Mouse (Mus musculus) heart, adult 2 months (tissue): ENCODE results near the gene Casc1. TPM values are rescaled to one million over a fixed set of nuclear protein-coding genes. Genes with fewer than 3 reads are reported as not detected.
A peak's percentile ranks its signal among the peaks of the same experiment; 100 is the strongest.

Source experiments
- DNase-seq, 2 experiments: peaks; one replicate each; pipeline ENCODE4 v3.0.0; 2021
- H3K27ac ChIP-seq: fragments of 200-600 bp; 2 replicates; pipeline ENCODE4 v1.8.1; 2022
- H3K27me3 ChIP-seq: fragments of 200-500 bp; 2 replicates; pipeline ENCODE4 v1.6.1; 2012; ENCODE audit warnings: mild to moderate bottlenecking, low read length, inconsistent platforms, mixed read lengths; ENCODE audit not compliant: control insufficient read depth, insufficient read depth
- H3K36me3 ChIP-seq: fragments of 200-500 bp; 2 replicates; pipeline ENCODE4 v1.6.1; 2012; ENCODE audit warnings: low read length, inconsistent platforms; ENCODE audit not compliant: control insufficient read depth, insufficient read depth
- H3K4me1 ChIP-seq: fragments of 200-500 bp; 2 replicates; pipeline ENCODE4 v1.6.1; 2011; ENCODE audit warnings: low read length; ENCODE audit not compliant: control insufficient read depth, insufficient read depth
- H3K4me3 ChIP-seq: fragments of 200-600 bp; 2 replicates; pipeline ENCODE4 v1.8.1; 2022
- H3K79me2 ChIP-seq: fragments of 200-500 bp; replicated peaks from 2 replicates; pipeline ENCODE4 v1.6.1; 2012; ENCODE audit warnings: mild to moderate bottlenecking, inconsistent platforms, low read length, moderate library complexity, mixed read lengths; ENCODE audit not compliant: control insufficient read depth, insufficient read depth
- H3K9ac ChIP-seq: fragments of 200-500 bp; 2 replicates; pipeline ENCODE4 v1.6.1; 2012; ENCODE audit warnings: low read depth, mild to moderate bottlenecking, control low read depth, inconsistent platforms, low read length, mixed read lengths
- CTCF ChIP-seq: fragments of 200-600 bp; IDR thresholded peaks from 2 replicates; pipeline ENCODE4 v1.8.1; 2022; ENCODE audit warnings: antibody characterized with exemption, mild to moderate bottlenecking, moderate library complexity
- EP300 ChIP-seq: fragments of 200-500 bp; IDR thresholded peaks from 2 replicates; pipeline ENCODE4 v1.6.1; 2011; ENCODE audit warnings: low read depth, low read length, control low read depth; ENCODE audit not compliant: insufficient read depth
- POLR2A ChIP-seq: fragments of 200-500 bp; IDR thresholded peaks from 2 replicates; pipeline ENCODE4 v1.6.1; 2011; ENCODE audit warnings: mild to moderate bottlenecking, low read depth, low read length, control low read depth; ENCODE audit not compliant: insufficient read depth
- WGBS: fragments of 180-500 bp; shearing (Covaris S2); methylation state at CpG from one replicate; pipeline ENCODE4 v1.1.7; 2018; 5-methylcytosine and 5-hydroxymethylcytosine counted together
- intact Hi-C: fragments of 180-260 bp; cut with DNase I; formaldehyde crosslinking; loops from one replicate; pipeline ENCODE4 v1.15.1; 2025
- polyA plus RNA-seq: library from polyadenylated mRNA; depleted of rRNA; stranded (reverse); fragments of >200 nt; gene quantifications from 2 replicates; pipeline ENCODE4 v1.2.3, GENCODE M21; 2012
- total RNA-seq, 2 experiments: library from RNA; stranded (reverse); gene quantifications; 2 replicates each; pipeline ENCODE4 v1.2.3; 2021

Gene Casc1
- total and polyA plus RNA-seq, 3 experiments = 0.86 to 1.4 (median 0.98) TPM

- peak overlapping the region; percentile 33; the same call in 1 of the 2 replicates for H3K4me3 ChIP-seq
- H3K79me2 ChIP-seq = no peaks in the 10 kb centered on the region
- intact Hi-C loops = no loop called here
- H3K9ac ChIP-seq = peak overlapping the region; percentile 56; the same call in 1 of the 2 replicates
- peak overlapping the region; percentile 75 for H3K27ac ChIP-seq
- DNase-seq = peak; percentile 53 to 75
- H3K36me3 ChIP-seq = no peaks in the 10 kb centered on the region
- WGBS = 22% methylated on average over 8 of the region's 8 CpGs
- H3K4me1 ChIP-seq = peaks cover 4% of the 10 kb centered on the region
- H3K27me3 ChIP-seq = no peaks in the 10 kb centered on the region
- TF ChIP-seq EP300 (peak; percentile 45; the same call in 1 of the 2 replicates), POLR2A (peak; percentile 85), CTCF (no peak)
These were observed 28.8 kb downstream of the Casc1 start for GRCm38 (mm10) chr6:145182044-145182443.

GRCm38 (mm10) chr6:145179665-145180064, 31.1 kb downstream of the Casc1 start:
- 55% methylated on average over 6 of the region's 6 CpGs for WGBS
- DNase-seq = peak; percentile 33 to 67
- Histone ChIP-seq H3K9ac (no peak overlapping the region), H3K4me1 (peaks cover 4% of the 10 kb centered on the region), H3K27me3 (no peaks in the 10 kb centered on the region), H3K79me2 (no peaks in the 10 kb centered on the region), H3K4me3 (no peak overlapping the region), H3K27ac (no peak overlapping the region), H3K36me3 (no peaks in the 10 kb centered on the region)
- TF ChIP-seq CTCF = peak; percentile 82
- no peak for TF ChIP-seq POLR2A
- intact Hi-C loops = no loop called here

- no peak overlapping the region for H3K4me3 ChIP-seq
- H3K36me3 ChIP-seq = no peaks in the 10 kb centered on the region
- TF ChIP-seq CTCF = no peak
- peak in 1 of 2 experiments; percentile 12 for DNase-seq
- H3K4me1 ChIP-seq = peaks cover 6% of the 10 kb centered on the region
- intact Hi-C loops = no loop called here
- H3K27me3 ChIP-seq = no peaks in the 10 kb centered on the region
- 87% methylated on average over 10 of the region's 10 CpGs for WGBS
- no peaks in the 10 kb centered on the region for H3K79me2 ChIP-seq
- H3K27ac ChIP-seq = no peak overlapping the region
- no peak overlapping the region for H3K9ac ChIP-seq
These were observed 34.3 kb downstream of the Casc1 start for GRCm38 (mm10) chr6:145176474-145176873.

- Histone ChIP-seq H3K9ac (no peak overlapping the region), H3K36me3 (no peaks in the 10 kb centered on the region), H3K27me3 (no peaks in the 10 kb centered on the region), H3K4me1 (peaks cover 6% of the 10 kb centered on the region), H3K27ac (no peak overlapping the region), H3K79me2 (no peaks in the 10 kb centered on the region), H3K4me3 (no peak overlapping the region)
- 39% methylated on average over 9 of the region's 9 CpGs for WGBS
- TF ChIP-seq POLR2A = no peak
- no peak for TF ChIP-seq EP300
- no peak for TF ChIP-seq CTCF
- intact Hi-C loops = no loop called here
- DNase-seq = peak in 1 of 2 experiments; percentile 19
These were observed 35.2 kb downstream of the Casc1 start for GRCm38 (mm10) chr6:145175571-145175981.

- H3K4me1 ChIP-seq = peaks cover 6% of the 10 kb centered on the region
- no peaks in the 10 kb centered on the region for H3K36me3 ChIP-seq
- no peak for TF ChIP-seq POLR2A
- TF ChIP-seq CTCF = no peak
- TF ChIP-seq EP300 = no peak
- intact Hi-C loops = no loop called here
- no peak overlapping the region for H3K4me3 ChIP-seq
- H3K9ac ChIP-seq = no peak overlapping the region
- H3K27ac ChIP-seq = no peak overlapping the region; the same call in 1 of the 2 replicates
- H3K79me2 ChIP-seq = no peaks in the 10 kb centered on the region
- no peaks in the 10 kb centered on the region for H3K27me3 ChIP-seq
- peak; percentile 88 to 90 for DNase-seq
- WGBS = 6% methylated on average over 11 of the region's 11 CpGs
These were observed 37.0 kb downstream of the Casc1 start for GRCm38 (mm10) chr6:145173781-145174191.

- intact Hi-C loops = no loop called here
- H3K9ac ChIP-seq = no peak overlapping the region
- no peaks in the 10 kb centered on the region for H3K27me3 ChIP-seq
- peaks cover 6% of the 10 kb centered on the region for H3K4me1 ChIP-seq
- H3K79me2 ChIP-seq = no peaks in the 10 kb centered on the region
- no peak overlapping the region for H3K27ac ChIP-seq
- H3K36me3 ChIP-seq = no peaks in the 10 kb centered on the region
- H3K4me3 ChIP-seq = no peak overlapping the region
- TF ChIP-seq EP300 (no peak), CTCF (no peak), POLR2A (no peak)
- 62% methylated on average over 14 of the region's 14 CpGs for WGBS
- peak in 1 of 2 experiments; percentile 17 for DNase-seq
These were observed 38.8 kb downstream of the Casc1 start for GRCm38 (mm10) chr6:145171892-145172606.
